Mouse (Mus musculus) liver, embryonic 13.5 days (tissue): ENCODE data around the gene Hps5. TPM values are rescaled to one million over a fixed set of nuclear protein-coding genes. Genes with fewer than 3 reads are reported as not detected.

Experiments used
- ATAC-seq: fragments of 200-750 bp; cut with Nextera tagmentation; 2 replicates; pipeline ENCODE4 v1.8.0; 2017; ENCODE audit warnings: low read depth, mild to moderate bottlenecking, moderate number of reproducible peaks, moderate library complexity
- DNase-seq: peaks from one replicate; pipeline ENCODE4 v3.0.0; 2022
- H3K27ac ChIP-seq: fragments of 300-500 bp; sonication (generic); 2 replicates; pipeline ENCODE4 v1.5.1; 2015; ENCODE audit warnings: moderate library complexity, mild to moderate bottlenecking, inconsistent platforms
- H3K27me3 ChIP-seq: fragments of 300-500 bp; sonication (generic); 2 replicates; pipeline ENCODE4 v1.6.1; 2015; ENCODE audit warnings: mild to moderate bottlenecking, inconsistent platforms
- H3K36me3 ChIP-seq: fragments of 300-500 bp; sonication (generic); 2 replicates; pipeline ENCODE4 v1.6.1; 2015; ENCODE audit warnings: mild to moderate bottlenecking, inconsistent platforms
- H3K4me1 ChIP-seq: fragments of 300-500 bp; sonication (generic); replicated peaks from 2 replicates; pipeline ENCODE4 v1.6.1; 2015; ENCODE audit warnings: inconsistent platforms
- H3K4me2 ChIP-seq: fragments of 300-500 bp; sonication (generic); 2 replicates; pipeline ENCODE4 v1.6.1; 2015; ENCODE audit warnings: inconsistent platforms, mild to moderate bottlenecking, moderate library complexity
- H3K4me3 ChIP-seq: fragments of 300-500 bp; sonication (generic); replicated peaks from 2 replicates; pipeline ENCODE4 v1.5.1; 2015; ENCODE audit warnings: mild to moderate bottlenecking, inconsistent platforms
- H3K9ac ChIP-seq: fragments of 300-500 bp; sonication (generic); 2 replicates; pipeline ENCODE4 v1.6.1; 2015; ENCODE audit warnings: mild to moderate bottlenecking, inconsistent platforms
- H3K9me3 ChIP-seq: fragments of 300-500 bp; sonication (generic); replicated peaks from 2 replicates; pipeline ENCODE4 v1.6.1; 2016; ENCODE audit warnings: inconsistent platforms
- WGBS: fragments of 180-500 bp; shearing (Covaris S2); methylation state at CpG from one replicate; pipeline ENCODE4 v1.1.7; 2015; ENCODE audit not compliant: insufficient replicate concordance; 5-methylcytosine and 5-hydroxymethylcytosine counted together
- polyA plus RNA-seq: library from polyadenylated mRNA; unstranded; fragments of >200 nt; fragmentation: Nextera tagmentation; extraction: Ambion mirVana; gene quantifications from 2 replicates; pipeline ENCODE4 v1.2.1, GENCODE M21; 2015

The Hps5 gene
- polyA plus RNA-seq, 1 experiment from 2014 or later = 5.8 TPM

DNA sequence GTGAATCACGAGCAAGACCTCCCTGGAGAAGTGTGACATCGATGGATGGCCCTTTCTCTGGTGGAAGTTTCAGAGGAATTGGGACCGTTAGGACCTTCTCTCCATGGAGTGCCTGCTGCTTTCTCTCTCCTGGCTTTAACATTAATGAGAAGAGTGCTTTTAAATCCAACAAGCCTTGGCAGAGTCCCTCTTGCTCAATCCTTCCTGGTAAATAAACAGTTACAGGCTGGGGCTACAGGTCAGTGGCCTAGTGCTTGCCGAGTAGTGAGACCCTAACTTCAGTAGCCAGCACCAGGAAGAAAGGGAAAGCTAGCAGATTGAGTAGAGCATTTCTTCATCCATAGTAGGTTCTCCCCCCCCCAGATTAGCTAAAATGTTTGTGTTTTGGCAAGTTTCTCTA lies 63.4 kb downstream of the Hps5 start, which contains the start of gene Saa4:
TSS of gene Saa4 (minus strand) at position 146 of the 400 bp plus-strand sequence.
- Histone ChIP-seq H3K27ac (peak within 1 kb of the TSS; percentile 47; the same call in 1 of the 2 replicates), H3K4me1 (no peaks in the 10 kb centered on the region), H3K9me3 (no peaks in the 10 kb centered on the region), H3K9ac (no peak within 1 kb of the TSS), H3K36me3 (no peaks in the 10 kb centered on the region), H3K4me3 (peak within 1 kb of the TSS; percentile 9; the same call in 1 of the 2 replicates), H3K27me3 (no peaks in the 10 kb centered on the region), H3K4me2 (peak within 1 kb of the TSS; percentile 15)
- ATAC-seq (no peak), DNase-seq (no peak)
- WGBS = 61% methylated on average over 4 of the region's 4 CpGs

DNA sequence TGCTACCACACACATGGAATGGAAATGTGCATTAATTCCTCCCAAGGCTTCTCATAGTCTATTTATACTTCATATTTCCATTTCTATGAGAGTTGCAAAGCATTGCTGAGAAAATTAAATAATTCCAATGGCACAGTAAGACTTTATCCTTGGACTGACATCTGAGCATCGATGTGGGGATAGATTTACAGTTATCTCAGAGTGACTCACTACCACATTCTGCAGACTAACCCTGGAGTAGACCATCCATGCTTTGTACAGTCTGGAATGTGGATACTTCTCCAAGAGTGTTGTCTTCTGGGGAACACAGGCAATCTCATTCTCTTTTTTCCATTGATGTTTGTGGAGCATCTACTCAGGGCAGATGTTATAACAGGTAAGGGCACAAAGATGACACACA lies 68.3 kb downstream of the Hps5 start:
- no peak overlapping the region for H3K4me2 ChIP-seq
- H3K27me3 ChIP-seq = no peaks in the 10 kb centered on the region
- no peaks in the 10 kb centered on the region for H3K4me1 ChIP-seq
- DNase-seq = no peak
- no peak for ATAC-seq
- WGBS = 67% methylated on average over 1 of the region's 1 CpGs
- H3K9me3 ChIP-seq = no peaks in the 10 kb centered on the region
- H3K9ac ChIP-seq = no peak overlapping the region
- H3K27ac ChIP-seq = no peak overlapping the region
- H3K36me3 ChIP-seq = no peaks in the 10 kb centered on the region
- no peak overlapping the region for H3K4me3 ChIP-seq

DNA sequence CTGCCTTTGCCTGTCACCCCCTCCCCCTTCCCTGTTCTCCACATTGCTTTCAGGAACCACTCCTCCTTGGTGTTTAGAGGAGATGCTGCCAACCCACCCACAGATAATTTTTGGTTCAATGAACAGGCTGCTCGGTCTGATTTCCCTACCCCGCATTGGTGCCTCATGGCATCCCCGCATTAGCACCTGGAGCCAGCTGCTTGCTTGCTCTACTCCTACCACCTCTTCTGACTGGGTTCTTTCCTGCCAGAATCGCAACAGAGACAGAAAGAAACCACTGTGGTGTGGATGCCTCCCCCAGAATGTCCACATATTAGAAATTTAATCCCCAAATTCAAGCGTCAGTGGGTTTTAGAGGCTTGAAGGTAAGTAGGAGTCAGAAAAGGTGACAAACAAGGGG lies 71.5 kb downstream of the Hps5 start:
- Histone ChIP-seq H3K36me3 (no peaks in the 10 kb centered on the region), H3K4me1 (peaks cover 9% of the 10 kb centered on the region; the same call in 1 of the 2 replicates), H3K27ac (no peak overlapping the region), H3K9ac (no peak overlapping the region), H3K4me3 (no peak overlapping the region), H3K9me3 (no peaks in the 10 kb centered on the region), H3K27me3 (peaks cover 2% of the 10 kb centered on the region; the same call in 1 of the 2 replicates), H3K4me2 (no peak overlapping the region)
- ATAC-seq (no peak), DNase-seq (no peak)
- WGBS = 63% methylated on average over 5 of the region's 5 CpGs

DNA sequence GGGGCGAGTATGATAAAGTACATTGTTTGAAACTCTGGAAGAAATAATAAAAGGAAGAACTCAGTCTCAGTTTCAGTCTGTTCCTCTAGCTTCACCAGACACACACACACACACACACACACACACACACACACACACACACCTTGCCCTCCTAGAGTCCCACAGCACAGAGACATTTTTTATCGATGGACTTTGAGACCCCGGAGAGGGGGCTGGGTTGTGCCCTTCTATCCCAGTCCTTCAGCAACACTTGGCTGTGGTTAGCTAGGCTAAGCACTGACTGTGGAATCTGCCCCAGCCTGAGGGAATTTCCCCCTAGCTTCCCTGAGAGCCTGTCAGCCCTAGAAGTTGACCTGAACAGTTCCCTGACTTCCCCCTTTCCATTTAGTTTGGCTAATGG lies 72.0 kb downstream of the Hps5 start:
- no peak overlapping the region for H3K4me2 ChIP-seq
- DNase-seq = no peak
- H3K9ac ChIP-seq = no peak overlapping the region
- peaks cover 9% of the 10 kb centered on the region; the same call in 1 of the 2 replicates for H3K4me1 ChIP-seq
- peaks cover 3% of the 10 kb centered on the region; the same call in 1 of the 2 replicates for H3K27me3 ChIP-seq
- H3K4me3 ChIP-seq = no peak overlapping the region
- no peak overlapping the region for H3K27ac ChIP-seq
- no peaks in the 10 kb centered on the region for H3K9me3 ChIP-seq
- no peaks in the 10 kb centered on the region for H3K36me3 ChIP-seq
- ATAC-seq = peak; percentile 49; the same call in 1 of the 2 replicates
- WGBS = 63% methylated on average over 3 of the region's 3 CpGs

DNA sequence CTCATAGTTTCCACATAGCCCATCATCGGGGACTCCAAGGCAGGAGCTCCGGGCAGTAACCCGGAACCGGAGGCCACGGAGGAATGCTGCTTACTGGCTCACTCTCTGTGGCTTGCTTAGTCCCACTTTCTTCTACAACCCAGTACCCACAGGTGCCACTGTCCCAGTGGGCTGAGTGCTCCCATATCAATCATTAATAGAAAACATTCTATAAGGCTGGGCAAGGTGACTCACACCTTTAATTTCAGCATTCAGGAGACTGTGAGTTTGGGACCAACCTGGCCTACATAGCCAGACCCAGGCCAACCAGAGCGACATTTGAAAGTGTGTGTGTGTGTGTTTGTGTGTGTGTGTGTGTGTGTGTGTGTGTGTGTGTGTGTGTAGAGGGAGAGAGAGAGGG lies 72.5 kb downstream of the Hps5 start:
- WGBS = 87% methylated on average over 6 of the region's 6 CpGs
- Histone ChIP-seq H3K27me3 (peaks cover 3% of the 10 kb centered on the region; the same call in 1 of the 2 replicates), H3K9ac (no peak overlapping the region), H3K36me3 (no peaks in the 10 kb centered on the region), H3K9me3 (no peaks in the 10 kb centered on the region), H3K27ac (no peak overlapping the region), H3K4me3 (no peak overlapping the region), H3K4me2 (no peak overlapping the region), H3K4me1 (peaks cover 9% of the 10 kb centered on the region; the same call in 1 of the 2 replicates)
- DNase-seq (no peak), ATAC-seq (no peak)

DNA sequence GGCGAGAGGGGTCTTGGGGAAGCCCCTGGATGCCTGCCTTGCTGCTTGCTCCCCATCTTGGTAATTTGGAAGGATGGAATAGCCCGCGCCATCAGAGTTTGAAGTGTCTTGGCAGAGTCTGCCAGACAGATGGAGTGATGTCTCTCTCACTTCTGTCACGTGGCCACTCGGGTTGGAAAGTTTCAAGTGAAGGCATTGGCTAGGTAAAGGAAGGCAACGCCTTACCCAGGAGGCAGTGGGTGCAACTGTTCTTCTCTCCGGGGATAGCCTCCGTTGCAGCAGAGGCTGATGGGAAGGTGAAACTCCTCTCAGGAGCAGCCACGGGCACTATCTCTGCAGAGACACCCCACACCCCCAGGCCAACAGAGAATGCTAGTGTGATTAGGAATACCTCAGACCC lies 75.4 kb downstream of the Hps5 start:
- Histone ChIP-seq H3K27me3 (peaks cover 3% of the 10 kb centered on the region; the same call in 1 of the 2 replicates), H3K36me3 (no peaks in the 10 kb centered on the region), H3K4me1 (peaks cover 9% of the 10 kb centered on the region; the same call in 1 of the 2 replicates), H3K9me3 (no peaks in the 10 kb centered on the region), H3K4me3 (no peak overlapping the region), H3K27ac (0 out of 2 replicates have a peak overlapping the region, but pooled peaks have one; percentile 73), H3K9ac (no peak overlapping the region), H3K4me2 (no peak overlapping the region)
- WGBS = 50% methylated on average over 9 of the region's 9 CpGs
- DNase-seq (no peak), ATAC-seq (no peak)

DNA sequence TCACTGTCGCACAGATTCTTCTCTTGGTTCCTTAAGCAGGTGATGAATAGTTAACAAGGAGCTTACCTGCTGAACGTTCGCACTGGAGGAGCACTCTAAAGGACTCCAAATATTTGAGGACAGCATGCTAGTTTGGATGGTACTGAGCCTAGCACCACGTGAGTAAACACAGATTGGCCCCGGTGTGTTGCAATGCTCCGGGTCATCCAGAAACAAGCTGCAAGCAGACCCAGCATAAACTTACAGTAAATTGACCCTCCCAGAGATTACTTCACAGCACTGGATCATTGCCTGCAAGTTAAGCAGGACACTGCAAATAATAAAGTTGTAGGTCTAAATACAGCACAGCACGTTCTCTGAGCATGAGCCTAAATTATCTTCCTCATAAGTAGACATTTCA lies 76.3 kb downstream of the Hps5 start:
- no peak overlapping the region for H3K27ac ChIP-seq
- peak; percentile 79 for ATAC-seq

DNA sequence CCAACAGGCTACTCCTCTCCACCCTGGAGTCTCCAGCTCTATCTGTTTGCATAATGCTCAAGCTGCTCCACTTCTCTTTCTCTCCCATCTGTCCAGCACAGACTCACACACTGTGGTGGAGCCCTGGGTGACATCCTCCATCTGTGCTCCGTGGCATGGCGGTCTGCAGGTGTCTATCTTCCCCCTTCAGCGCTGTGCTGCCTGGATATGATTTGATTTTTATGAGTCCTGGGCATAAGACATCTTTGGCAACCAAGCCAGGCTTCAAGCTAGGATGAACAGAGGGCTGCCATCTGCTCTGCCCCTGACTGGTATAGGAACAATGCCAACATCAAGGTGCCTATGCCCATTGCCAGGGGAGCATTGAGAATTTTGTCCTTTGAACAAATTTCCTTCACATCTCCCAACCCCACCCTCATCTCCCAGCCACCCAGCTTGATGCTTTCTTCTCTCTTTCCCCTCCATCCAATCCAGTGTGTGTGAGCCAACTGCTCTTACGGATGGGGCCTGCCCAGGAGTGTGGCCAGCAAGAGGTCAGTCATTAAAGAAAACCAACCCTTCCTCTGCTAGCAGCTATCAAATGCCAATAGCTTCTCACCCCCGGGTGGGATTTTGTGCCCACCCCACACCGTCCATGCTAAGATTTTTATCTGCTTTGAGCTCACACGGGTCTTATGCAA lies 77.1 kb downstream of the Hps5 start:
- ATAC-seq = no peak
- Histone ChIP-seq H3K36me3 (no peaks in the 10 kb centered on the region), H3K27me3 (peaks cover 3% of the 10 kb centered on the region; the same call in 1 of the 2 replicates), H3K27ac (0 out of 2 replicates have a peak overlapping the region, but pooled peaks have one; percentile 5), H3K4me1 (peaks cover 9% of the 10 kb centered on the region; the same call in 1 of the 2 replicates), H3K9ac (no peak overlapping the region), H3K9me3 (no peaks in the 10 kb centered on the region), H3K4me2 (no peak overlapping the region), H3K4me3 (no peak overlapping the region)
- 52% methylated on average over 7 of the region's 7 CpGs for WGBS
- DNase-seq = no peak

More for the DNA sequence above, 76.3 kb downstream of the Hps5 start:
- no peak for DNase-seq
- Histone ChIP-seq H3K4me1 (peaks cover 9% of the 10 kb centered on the region; the same call in 1 of the 2 replicates), H3K9ac (no peak overlapping the region), H3K9me3 (no peaks in the 10 kb centered on the region), H3K4me2 (no peak overlapping the region), H3K27me3 (peaks cover 3% of the 10 kb centered on the region; the same call in 1 of the 2 replicates), H3K4me3 (no peak overlapping the region), H3K36me3 (no peaks in the 10 kb centered on the region)
- 60% methylated on average over 7 of the region's 7 CpGs for WGBS

DNA sequence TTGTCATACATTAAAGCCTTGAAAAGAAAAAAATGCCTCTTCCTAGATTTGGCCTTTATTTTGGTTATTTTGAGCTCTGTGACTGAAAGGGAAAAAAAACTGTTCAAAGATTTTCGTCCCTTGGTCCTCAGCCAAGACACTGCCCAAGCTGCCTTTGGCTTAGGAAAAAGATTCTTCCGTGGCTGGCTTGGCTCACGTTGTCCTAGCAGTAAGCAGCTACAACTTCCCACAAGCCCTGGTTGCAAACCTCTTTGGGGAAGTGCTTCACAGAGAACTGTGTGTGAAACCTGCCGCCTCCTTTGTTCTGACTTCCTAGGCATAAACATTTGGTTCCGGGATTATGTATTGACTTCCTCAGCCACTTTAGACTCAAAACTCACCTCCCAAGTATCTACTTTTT lies 79.0 kb downstream of the Hps5 start:
- H3K4me2 ChIP-seq = no peak overlapping the region
- 32% methylated on average over 5 of the region's 5 CpGs for WGBS
- peaks cover 9% of the 10 kb centered on the region; the same call in 1 of the 2 replicates for H3K4me1 ChIP-seq
- H3K9me3 ChIP-seq = no peaks in the 10 kb centered on the region
- no peak overlapping the region for H3K4me3 ChIP-seq
- H3K27me3 ChIP-seq = peaks cover 3% of the 10 kb centered on the region; the same call in 1 of the 2 replicates
- ATAC-seq (no peak), DNase-seq (no peak)
- H3K36me3 ChIP-seq = no peaks in the 10 kb centered on the region
- H3K27ac ChIP-seq = no peak overlapping the region
- no peak overlapping the region for H3K9ac ChIP-seq

DNA sequence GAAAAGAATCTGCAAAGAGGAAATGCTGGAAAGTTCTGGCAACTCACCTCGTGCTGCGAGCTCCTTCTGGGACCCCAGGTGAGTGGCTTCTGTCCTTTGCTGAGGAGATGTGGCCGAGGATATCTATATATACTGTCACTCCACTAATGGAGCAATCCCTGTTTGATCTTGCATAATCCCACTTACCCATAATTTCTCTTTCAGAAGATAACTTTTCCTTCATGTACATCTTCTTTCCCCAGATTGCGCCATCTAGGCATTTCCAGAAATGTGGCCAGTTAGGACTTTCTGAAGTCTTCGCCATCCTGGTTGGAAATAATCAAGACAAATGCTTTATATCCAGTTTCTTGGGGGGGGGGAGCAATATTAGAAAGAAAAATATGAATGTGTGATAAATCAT lies 80.3 kb downstream of the Hps5 start, which contains the start of gene Saa3:
TSS of gene Saa3 (minus strand) at position 101 of the 400 bp plus-strand sequence.
- H3K4me2 ChIP-seq = no peak within 1 kb of the TSS
- no peak within 1 kb of the TSS for H3K4me3 ChIP-seq
- no peak for DNase-seq
- H3K27me3 ChIP-seq = peaks cover 3% of the 10 kb centered on the region; the same call in 1 of the 2 replicates
- WGBS = 63% methylated on average over 5 of the region's 5 CpGs
- no peak for ATAC-seq
- H3K27ac ChIP-seq = no peak within 1 kb of the TSS
- H3K4me1 ChIP-seq = peaks cover 6% of the 10 kb centered on the region; the same call in 1 of the 2 replicates
- no peak within 1 kb of the TSS for H3K9ac ChIP-seq
- H3K9me3 ChIP-seq = no peaks in the 10 kb centered on the region
- no peaks in the 10 kb centered on the region for H3K36me3 ChIP-seq

DNA sequence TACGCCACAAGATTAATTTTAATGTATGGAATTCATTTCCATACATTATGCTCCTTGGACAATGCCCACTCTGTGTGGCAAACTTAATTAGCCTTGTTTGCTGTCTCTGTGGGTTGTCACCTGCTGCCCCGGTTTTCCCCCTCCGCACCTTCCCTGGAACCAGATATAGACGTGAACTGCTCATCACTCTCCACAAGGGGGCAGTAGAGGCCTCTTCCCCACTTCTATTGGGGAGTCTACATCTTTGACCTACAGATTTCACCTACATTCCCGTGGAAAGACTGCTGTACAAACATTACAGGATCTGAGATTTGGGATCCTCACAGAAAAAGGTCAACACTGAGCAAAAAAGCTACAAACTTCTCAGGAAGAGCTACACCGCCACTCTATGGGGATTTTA lies 81.3 kb downstream of the Hps5 start:
- DNase-seq (peak; percentile 46), ATAC-seq (no peak)
- Histone ChIP-seq H3K4me2 (no peak overlapping the region), H3K9me3 (no peaks in the 10 kb centered on the region), H3K9ac (no peak overlapping the region), H3K27ac (no peak overlapping the region), H3K27me3 (0 out of 2 replicates have a peak, but pooled peaks cover 2% of the 10 kb centered on the region), H3K4me1 (peaks cover 3% of the 10 kb centered on the region), H3K36me3 (no peaks in the 10 kb centered on the region), H3K4me3 (no peak overlapping the region)
- WGBS = 23% methylated on average over 6 of the region's 6 CpGs
